Mouse (Mus musculus) heart, postnatal 0 days (tissue): ENCODE results near the gene Cbln1. TPM values are rescaled to one million over a fixed set of nuclear protein-coding genes. Genes with fewer than 3 reads are reported as not detected.
A peak's percentile ranks its signal among the peaks of the same experiment; 100 is the strongest.

Experiments used
- ATAC-seq: fragments of 200-750 bp; cut with Nextera tagmentation; 2 replicates; pipeline ENCODE4 v1.8.0; 2017; ENCODE audit warnings: low read depth, moderate number of reproducible peaks, moderate library complexity; ENCODE audit not compliant: insufficient read depth
- DNase-seq: peaks from one replicate; pipeline ENCODE4 v3.0.0-alpha.2; 2016; ENCODE audit warnings: low spot score
- H3K27ac ChIP-seq: fragments of 300-500 bp; sonication (generic); 2 replicates; pipeline ENCODE4 v1.5.1; 2014; ENCODE audit warnings: low read depth, mild to moderate bottlenecking
- H3K27me3 ChIP-seq: fragments of 300-500 bp; sonication (generic); 2 replicates; pipeline ENCODE4 v1.6.1; 2014; ENCODE audit warnings: low read length, mixed read lengths; ENCODE audit not compliant: control insufficient read depth, insufficient read depth
- H3K36me3 ChIP-seq: fragments of 300-500 bp; sonication (generic); replicated peaks from 2 replicates; pipeline ENCODE4 v1.6.1; 2014; ENCODE audit warnings: low read length, mixed read lengths; ENCODE audit not compliant: control insufficient read depth, insufficient read depth
- H3K4me1 ChIP-seq: fragments of 300-500 bp; sonication (generic); 2 replicates; pipeline ENCODE4 v1.6.1; 2014; ENCODE audit warnings: antibody characterized with exemption; ENCODE audit not compliant: control insufficient read depth, insufficient read depth
- H3K4me2 ChIP-seq: fragments of 300-500 bp; sonication (generic); 2 replicates; pipeline ENCODE4 v1.6.1; 2014; ENCODE audit warnings: low read depth, mild to moderate bottlenecking, low read length, moderate library complexity
- H3K4me3 ChIP-seq: fragments of 300-500 bp; sonication (generic); 2 replicates; pipeline ENCODE4 v1.5.1; 2014; ENCODE audit warnings: low read depth, low read length
- H3K9ac ChIP-seq: fragments of 300-500 bp; sonication (generic); replicated peaks from 2 replicates; pipeline ENCODE4 v1.6.1; 2014; ENCODE audit warnings: low read depth, low read length, mixed read lengths
- H3K9me3 ChIP-seq: fragments of 300-500 bp; sonication (generic); replicated peaks from 2 replicates; pipeline ENCODE4 v1.6.1; 2016; ENCODE audit warnings: low read length; ENCODE audit not compliant: control insufficient read depth
- CTCF ChIP-seq: IDR thresholded peaks from 2 replicates; pipeline ENCODE4 v1.5.1; 2016; ENCODE audit warnings: antibody characterized with exemption, control low read depth, low read depth
- EP300 ChIP-seq: IDR thresholded peaks from 2 replicates; pipeline ENCODE4 v1.6.1; 2016; ENCODE audit warnings: antibody characterized with exemption, low read depth
- WGBS: fragments of 180-500 bp; shearing (Covaris S2); extraction: QIAGEN DNeasy Blood & Tissue Kit; methylation state at CpG from one replicate; pipeline ENCODE4 v1.1.7; 2014; 5-methylcytosine and 5-hydroxymethylcytosine counted together
- polyA plus RNA-seq: library from polyadenylated mRNA; unstranded; fragments of >200 nt; fragmentation: Nextera tagmentation; extraction: Ambion mirVana; gene quantifications from 2 replicates; pipeline ENCODE4 v1.2.1, GENCODE M21; 2015
- total RNA-seq: library from RNA; depleted of rRNA; stranded (reverse); fragments of >200 nt; gene quantifications from 2 replicates; pipeline ENCODE4 v1.2.3, GENCODE M21; 2014; ENCODE audit warnings: low replicate concordance; rRNA removed

Cbln1 gene
- total RNA-seq (not detected in 2 replicates), polyA plus RNA-seq (0.08 TPM in 1 of 2 replicates, not detected in the other)

DNA sequence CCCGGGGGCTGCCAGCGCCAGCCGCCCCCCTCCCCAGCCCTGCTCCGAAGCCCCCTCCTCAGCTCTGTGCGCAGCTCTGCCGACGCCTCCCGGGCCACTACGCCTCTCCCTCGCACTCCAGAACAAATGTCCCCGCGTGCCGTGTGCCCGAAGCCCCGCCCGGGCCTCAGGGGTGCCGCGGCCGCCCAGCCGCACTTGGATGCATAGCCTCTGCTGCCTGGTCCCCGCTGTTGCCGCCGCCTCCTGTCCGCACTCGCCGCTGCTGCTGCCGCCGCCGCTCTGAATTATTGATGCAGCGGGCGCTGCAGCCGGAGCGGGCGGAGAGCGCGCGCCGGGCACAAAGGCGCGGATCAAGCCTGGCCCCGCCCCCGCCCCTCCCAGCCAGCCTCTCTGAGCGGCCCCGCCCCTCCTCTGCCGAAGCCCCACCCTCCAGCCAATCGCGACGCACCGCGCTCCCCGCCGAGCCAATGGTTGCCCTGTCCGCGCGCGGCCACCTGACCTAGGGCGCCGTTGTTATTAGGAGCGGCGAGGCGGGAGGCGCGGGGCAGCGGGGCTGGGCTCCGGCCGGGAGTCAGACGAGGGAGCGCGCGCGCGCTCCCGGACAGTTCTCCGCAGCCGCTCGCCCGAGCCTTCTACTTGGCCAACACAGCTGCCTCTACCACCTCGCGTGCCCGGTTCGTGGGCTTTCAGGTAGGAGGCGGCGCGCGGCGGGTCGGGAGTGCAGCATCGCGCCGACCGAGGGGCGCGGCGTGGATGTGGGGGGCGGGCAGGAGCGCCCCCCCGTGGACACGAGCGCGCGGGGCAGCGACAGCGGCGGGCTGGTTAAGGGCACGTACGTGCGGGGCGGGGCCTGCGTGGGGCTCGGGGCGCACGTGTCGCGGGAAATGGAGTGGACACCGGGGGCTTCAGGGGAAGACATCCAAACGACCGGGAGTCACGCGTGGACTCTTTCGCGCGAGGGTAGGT, at the start of gene Cbln1:
Cbln1 (minus strand) TSS at position 339 of the 966 bp plus-strand sequence.
- H3K4me3 ChIP-seq, result peak within 1 kb of the TSS; percentile 44
- H3K4me2 ChIP-seq, result peak within 1 kb of the TSS; percentile 70
- DNase-seq (peak; percentile 90), ATAC-seq (peak; percentile 98)
- H3K27me3 ChIP-seq, result peaks cover 93% of the 10 kb centered on the region
- H3K27ac ChIP-seq, result no peak within 1 kb of the TSS
- no peak within 1 kb of the TSS for H3K9ac ChIP-seq
- under 1% methylated on average over 58 of the region's 122 CpGs for WGBS
- TF ChIP-seq CTCF, result no peak
- no peak for TF ChIP-seq EP300
- H3K36me3 ChIP-seq, result no peaks in the 10 kb centered on the region
- no peaks in the 10 kb centered on the region for H3K9me3 ChIP-seq
- H3K4me1 ChIP-seq, result peaks cover 20% of the 10 kb centered on the region

DNA sequence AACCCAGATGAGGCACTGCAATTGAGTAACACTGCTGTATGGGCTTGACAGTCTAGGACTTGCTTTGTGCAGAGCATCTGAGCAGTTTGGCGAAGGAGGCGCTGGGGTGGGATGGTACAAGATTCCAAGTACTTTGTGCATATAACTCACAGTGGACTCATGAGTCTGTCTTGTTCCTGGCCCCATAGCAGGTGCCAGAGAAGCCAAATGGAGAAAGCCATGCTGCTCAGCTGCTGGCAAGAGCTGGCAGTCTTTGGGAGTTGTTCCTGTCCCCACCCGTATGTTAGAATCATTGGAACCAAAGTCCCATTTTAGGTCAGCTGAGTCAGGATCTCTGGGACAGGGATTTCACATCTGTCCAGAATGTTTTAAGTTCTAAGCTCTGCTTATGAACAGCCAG, 44.7 kb upstream of the Cbln1 start:
- Histone ChIP-seq H3K4me3 (no peak overlapping the region), H3K9me3 (no peaks in the 10 kb centered on the region), H3K27me3 (no peaks in the 10 kb centered on the region), H3K9ac (no peak overlapping the region), H3K4me1 (no peaks in the 10 kb centered on the region), H3K36me3 (no peaks in the 10 kb centered on the region), H3K27ac (no peak overlapping the region), H3K4me2 (no peak overlapping the region)
- no peak for DNase-seq
- 92% methylated on average over 3 of the region's 3 CpGs for WGBS
- no peak for ATAC-seq
- TF ChIP-seq CTCF, result no peak
- TF ChIP-seq EP300, result no peak

GRCm38 (mm10) chr8:87513796-87514195, 41.4 kb upstream of the Cbln1 start:
- TF ChIP-seq CTCF (no peak), EP300 (no peak)
- Histone ChIP-seq H3K4me1 (no peaks in the 10 kb centered on the region), H3K27me3 (no peaks in the 10 kb centered on the region), H3K36me3 (no peaks in the 10 kb centered on the region), H3K4me2 (no peak overlapping the region), H3K27ac (no peak overlapping the region), H3K9ac (no peak overlapping the region), H3K4me3 (no peak overlapping the region), H3K9me3 (no peaks in the 10 kb centered on the region)
- DNase-seq (no peak), ATAC-seq (no peak)
- WGBS, result 80% methylated on average over 5 of the region's 5 CpGs

- ATAC-seq (no peak), DNase-seq (no peak)
- H3K36me3 ChIP-seq, result no peaks in the 10 kb centered on the region
- no peak for TF ChIP-seq CTCF
- TF ChIP-seq EP300, result no peak
- H3K27ac ChIP-seq, result no peak overlapping the region
- no peaks in the 10 kb centered on the region for H3K27me3 ChIP-seq
- no peaks in the 10 kb centered on the region for H3K4me1 ChIP-seq
- WGBS, result 69% methylated on average over 3 of the region's 3 CpGs
- H3K9ac ChIP-seq, result no peak overlapping the region
- H3K4me2 ChIP-seq, result no peak overlapping the region
- no peak overlapping the region for H3K4me3 ChIP-seq
- no peaks in the 10 kb centered on the region for H3K9me3 ChIP-seq
Observed at GRCm38 (mm10) chr8:87513350-87513749, 40.9 kb upstream of the Cbln1 start.

DNA sequence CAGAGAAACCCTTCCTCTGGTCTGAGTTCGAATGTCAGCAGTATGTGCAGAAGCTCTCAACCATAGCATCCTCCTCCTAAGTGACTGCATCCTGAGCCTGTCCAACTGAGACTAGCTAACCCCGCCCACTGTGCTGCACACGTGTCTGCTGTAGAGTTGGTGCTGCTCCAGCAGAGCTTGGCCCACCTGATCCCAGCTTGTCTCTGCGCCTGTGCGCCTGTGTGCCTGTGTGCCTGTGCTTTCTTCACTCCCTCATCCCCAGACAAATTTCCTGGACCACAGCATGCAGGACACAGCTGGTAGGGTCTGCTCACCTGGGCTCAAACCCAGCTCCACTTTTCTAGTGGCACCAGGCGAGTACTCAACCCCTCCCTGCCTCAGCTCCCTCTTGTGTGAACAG, 40.2 kb upstream of the Cbln1 start:
- no peak for ATAC-seq
- Histone ChIP-seq H3K27ac (no peak overlapping the region), H3K36me3 (no peaks in the 10 kb centered on the region), H3K4me3 (no peak overlapping the region), H3K9ac (no peak overlapping the region), H3K27me3 (no peaks in the 10 kb centered on the region), H3K4me1 (no peaks in the 10 kb centered on the region), H3K4me2 (no peak overlapping the region), H3K9me3 (no peaks in the 10 kb centered on the region)
- DNase-seq, result no peak
- 76% methylated on average over 6 of the region's 6 CpGs for WGBS
- TF ChIP-seq EP300 (no peak), CTCF (no peak)
